ENCODE assay signal across 9 mouse cellular contexts in the genomic region with DNA sequence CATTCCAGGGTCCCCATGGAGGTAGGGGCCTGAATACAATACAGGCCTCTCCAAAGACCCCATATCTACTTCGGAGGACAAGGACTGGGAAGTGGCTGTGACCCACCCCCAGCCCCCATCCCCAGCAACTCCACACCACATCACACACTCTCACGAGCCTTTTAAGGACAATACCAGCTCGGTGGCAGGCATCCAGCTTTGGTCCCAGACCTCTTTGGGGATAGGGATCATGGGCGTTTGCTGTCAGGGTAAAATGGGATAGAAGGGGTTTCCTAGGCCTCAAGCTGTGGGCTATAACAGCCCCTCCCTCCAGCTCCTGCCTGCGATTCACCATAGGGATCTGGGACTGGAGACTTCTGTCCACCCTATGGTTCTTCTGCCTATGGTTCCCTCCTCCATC. TPM values are rescaled to one million over a fixed set of nuclear protein-coding genes. Genes with fewer than 3 reads are reported as not detected.
DNase-seq lines count a peak whose midpoint lies in the region; ATAC-seq and TF ChIP-seq lines count a peak whose summit lies in the region.
"Had no signal": no experiment of that assay in that cellular context is flagged by ENCODE, and none has a peak within 500 bp of the region (broad histone marks: within the 10 kb centered on the region; RNA-seq: fewer than 3 reads in every experiment).

No protein-coding gene starts in this region.

- no peak for TF ChIP-seq EP300 in liver, postnatal 0 days (IDR thresholded peaks at IDR 0.05; ENCODE audit: low read depth)

- H3K9me3 ChIP-seq in hindbrain, embryonic 10.5 days = no peaks in the 10 kb centered on the region
- H3K9me3 ChIP-seq in hindbrain, embryonic 11.5 days (ENCODE audit: control insufficient read depth, low read length) = no peaks in the 10 kb centered on the region
- H3K9me3 ChIP-seq in E14TG2a.4 (ENCODE audit: low read length) = peaks cover 32% of the 10 kb centered on the region
- no peaks in the 10 kb centered on the region for H3K9me3 ChIP-seq in embryonic facial prominence, embryonic 13.5 days
- H3K9me3 ChIP-seq in limb, embryonic 11.5 days (ENCODE audit: control insufficient read depth, low read length) = no peaks in the 10 kb centered on the region
- no peaks in the 10 kb centered on the region for H3K9me3 ChIP-seq in liver, postnatal 0 days (ENCODE audit: low read length)
- H3K9me3 ChIP-seq: G1E; liver, embryonic 12.5 days had no signal

- peaks cover 31% of the 10 kb centered on the region for H3K4me1 ChIP-seq in hindbrain, embryonic 10.5 days (replicated peaks)
- H3K4me1 ChIP-seq in hindbrain, embryonic 11.5 days (replicated peaks; ENCODE audit: control insufficient read depth, insufficient read depth, low read length) = peaks cover 5% of the 10 kb centered on the region; the same call in 1 of the 2 replicates
- H3K4me1 ChIP-seq in E14TG2a.4 (replicated peaks; ENCODE audit: low read depth, low read length) = 0 out of 2 replicates have a peak, but pooled peaks cover 5% of the 10 kb centered on the region
- H3K4me1 ChIP-seq in embryonic facial prominence, embryonic 13.5 days = peaks cover 24% of the 10 kb centered on the region
- H3K4me1 ChIP-seq in limb, embryonic 11.5 days (ENCODE audit: control insufficient read depth, insufficient read depth, low read length) = peaks cover 22% of the 10 kb centered on the region
- H3K4me1 ChIP-seq in liver, postnatal 0 days (ENCODE audit: insufficient read depth) = 0 out of 2 replicates have a peak, but pooled peaks cover 3% of the 10 kb centered on the region

- 85% methylated on average over 5 of the region's 5 CpGs for WGBS in hindbrain, embryonic 10.5 days
- 92% methylated on average over 5 of the region's 5 CpGs for WGBS in hindbrain, embryonic 11.5 days
- WGBS in embryonic facial prominence, embryonic 13.5 days = 64% methylated on average over 5 of the region's 5 CpGs
- 84% methylated on average over 5 of the region's 5 CpGs for WGBS in limb, embryonic 11.5 days
- 79% methylated on average over 5 of the region's 5 CpGs for WGBS in liver, postnatal 0 days (ENCODE audit: insufficient replicate concordance)

- H3K4me2 ChIP-seq in hindbrain, embryonic 11.5 days (replicated peaks; ENCODE audit: low read depth, low read length) = no peak overlapping the region
- H3K4me2 ChIP-seq in embryonic facial prominence, embryonic 13.5 days = peak overlapping the region; percentile 54
- H3K4me2 ChIP-seq in limb, embryonic 11.5 days (ENCODE audit: low read depth, severe bottlenecking) = no peak overlapping the region; the same call in 1 of the 2 replicates
- H3K4me2 ChIP-seq in liver, postnatal 0 days (ENCODE audit: low read depth, low read length) = no peak overlapping the region

- no peak for TF ChIP-seq CTCF in E14TG2a.4 (conservative IDR thresholded peaks at IDR 0.05; ENCODE audit: low read length)
- no peak for TF ChIP-seq CTCF in liver, postnatal 0 days (IDR thresholded peaks at IDR 0.05; ENCODE audit: low read depth)

- no peak for DNase-seq in hindbrain, embryonic 10.5 days (ENCODE audit: low spot score)
- no peak for DNase-seq in hindbrain, embryonic 11.5 days (ENCODE audit: low spot score)
- no peak for DNase-seq in limb, embryonic 11.5 days (ENCODE audit: low spot score)
- DNase-seq in liver, postnatal 0 days = no peak
- DNase-seq in cerebellum, adult 11 months = no peak

- H3K4me3 ChIP-seq in hindbrain, embryonic 10.5 days = no peak overlapping the region
- H3K4me3 ChIP-seq in hindbrain, embryonic 11.5 days (ENCODE audit: low read depth, low read length) = no peak overlapping the region
- 0 out of 2 replicates have a peak overlapping the region, but pooled peaks have one; percentile 45 for H3K4me3 ChIP-seq in E14TG2a.4 (replicated peaks; ENCODE audit: low read length)
- no peak overlapping the region for H3K4me3 ChIP-seq in embryonic facial prominence, embryonic 13.5 days
- H3K4me3 ChIP-seq in limb, embryonic 11.5 days (ENCODE audit: low read depth, low read length) = no peak overlapping the region
- H3K4me3 ChIP-seq in liver, postnatal 0 days (ENCODE audit: low read depth, low read length) = no peak overlapping the region
- H3K4me3 ChIP-seq: liver, embryonic 12.5 days had no signal

- no peaks in the 10 kb centered on the region for H3K36me3 ChIP-seq in hindbrain, embryonic 10.5 days
- H3K36me3 ChIP-seq in hindbrain, embryonic 11.5 days (ENCODE audit: control insufficient read depth, insufficient read depth, low read length) = no peaks in the 10 kb centered on the region
- H3K36me3 ChIP-seq in E14TG2a.4 (ENCODE audit: insufficient read depth, low read length) = no peaks in the 10 kb centered on the region
- H3K36me3 ChIP-seq in embryonic facial prominence, embryonic 13.5 days = no peaks in the 10 kb centered on the region
- H3K36me3 ChIP-seq in limb, embryonic 11.5 days (ENCODE audit: control insufficient read depth, insufficient read depth, low read length) = no peaks in the 10 kb centered on the region
- no peaks in the 10 kb centered on the region for H3K36me3 ChIP-seq in liver, postnatal 0 days (replicated peaks; ENCODE audit: insufficient read depth, low read length)
- H3K36me3 ChIP-seq: G1E; liver, embryonic 12.5 days had no signal

- peaks cover 7% of the 10 kb centered on the region; the same call in 1 of the 2 replicates for H3K27me3 ChIP-seq in hindbrain, embryonic 10.5 days (ENCODE audit: insufficient read depth, poor library complexity, severe bottlenecking)
- H3K27me3 ChIP-seq in hindbrain, embryonic 11.5 days (ENCODE audit: control insufficient read depth, insufficient read depth, low read length) = no peaks in the 10 kb centered on the region
- H3K27me3 ChIP-seq in E14TG2a.4 (ENCODE audit: insufficient read depth, low read length) = no peaks in the 10 kb centered on the region
- no peaks in the 10 kb centered on the region for H3K27me3 ChIP-seq in embryonic facial prominence, embryonic 13.5 days
- H3K27me3 ChIP-seq in limb, embryonic 11.5 days (ENCODE audit: control insufficient read depth, insufficient read depth, low read length) = no peaks in the 10 kb centered on the region; the same call in 1 of the 2 replicates
- H3K27me3 ChIP-seq in liver, postnatal 0 days (ENCODE audit: insufficient read depth, low read length) = no peaks in the 10 kb centered on the region

- peak overlapping the region; percentile 79 for H3K27ac ChIP-seq in hindbrain, embryonic 10.5 days
- no peak overlapping the region for H3K27ac ChIP-seq in hindbrain, embryonic 11.5 days (ENCODE audit: low read depth, low read length)
- H3K27ac ChIP-seq in embryonic facial prominence, embryonic 13.5 days = peak overlapping the region; percentile 82
- peak overlapping the region; percentile 83 for H3K27ac ChIP-seq in limb, embryonic 11.5 days (replicated peaks; ENCODE audit: low read depth, low read length)
- no peak overlapping the region for H3K27ac ChIP-seq in liver, postnatal 0 days (ENCODE audit: low read depth)
- H3K27ac ChIP-seq: liver, embryonic 12.5 days had no signal

- ATAC-seq in hindbrain, embryonic 11.5 days (ENCODE audit: low FRiP score) = no peak
- no peak for ATAC-seq in embryonic facial prominence, embryonic 13.5 days (ENCODE audit: insufficient number of reproducible peaks, insufficient read depth, low FRiP score, low TSS enrichment, low read depth)
- ATAC-seq in limb, embryonic 11.5 days (ENCODE audit: insufficient number of reproducible peaks, low FRiP score, low TSS enrichment, low read depth) = no peak
- no peak for ATAC-seq in liver, postnatal 0 days

- no peak overlapping the region for H3K9ac ChIP-seq in hindbrain, embryonic 11.5 days (ENCODE audit: low read depth, low read length)
- H3K9ac ChIP-seq in embryonic facial prominence, embryonic 13.5 days = peak overlapping the region; percentile 46; the same call in 1 of the 2 replicates
- no peak overlapping the region for H3K9ac ChIP-seq in limb, embryonic 11.5 days (ENCODE audit: low read length)
- no peak overlapping the region for H3K9ac ChIP-seq in liver, postnatal 0 days (replicated peaks)
- H3K9ac ChIP-seq: liver, embryonic 12.5 days had no signal

RNA-seq across cellular contexts. Expression of a gene that starts 14.4 kb away (rescaled TPM):
- 0.95 and 4.1 TPM in 2 replicates for polyA plus RNA-seq in hindbrain, embryonic 10.5 days (2016; fragmentation: Nextera tagmentation; extraction: Ambion mirVana)
- 2.1 and 2.7 TPM in 2 replicates for polyA plus RNA-seq in hindbrain, embryonic 11.5 days (2014; fragmentation: Nextera tagmentation; extraction: Ambion mirVana)
- 1.3 and 1.7 TPM in 2 replicates for polyA plus RNA-seq in embryonic facial prominence, embryonic 13.5 days (2015; fragmentation: Nextera tagmentation; extraction: Ambion mirVana)
- 0.16 and 0.27 TPM in 2 replicates for polyA plus RNA-seq in limb, embryonic 11.5 days (2014; fragmentation: Nextera tagmentation; extraction: Ambion mirVana)
- not detected in 2 replicates for polyA plus RNA-seq in liver, postnatal 0 days (2015; fragmentation: Nextera tagmentation; extraction: Ambion mirVana)
- polyA plus RNA-seq: G1E; liver, embryonic 12.5 days had no signal

RNA-seq across cellular contexts. Expression of a gene that starts 36.6 kb away (rescaled TPM):
- polyA plus RNA-seq in hindbrain, embryonic 10.5 days (2016; fragmentation: Nextera tagmentation; extraction: Ambion mirVana) = 14.3 and 22.9 TPM in 2 replicates
- polyA plus RNA-seq in hindbrain, embryonic 11.5 days (2014; fragmentation: Nextera tagmentation; extraction: Ambion mirVana) = 16.5 and 17.8 TPM in 2 replicates
- polyA plus RNA-seq in embryonic facial prominence, embryonic 13.5 days (2015; fragmentation: Nextera tagmentation; extraction: Ambion mirVana) = 6.4 and 8.6 TPM in 2 replicates
- polyA plus RNA-seq in limb, embryonic 11.5 days (2014; fragmentation: Nextera tagmentation; extraction: Ambion mirVana) = 6.6 and 8.2 TPM in 2 replicates
- 7.1 and 7.7 TPM in 2 replicates for polyA plus RNA-seq in liver, postnatal 0 days (2015; fragmentation: Nextera tagmentation; extraction: Ambion mirVana)

Comparison
In these comparisons a context has a peak if more than half of its experiments do, and no peak if none do; other contexts are left out.
1. H3K27ac ChIP-seq: peak in hindbrain, embryonic 10.5 days (single experiment), embryonic facial prominence, embryonic 13.5 days (single experiment) and limb, embryonic 11.5 days (single experiment); none in hindbrain, embryonic 11.5 days (single experiment) and liver, postnatal 0 days (single experiment).